Mouse (Mus musculus) intestine, postnatal 0 days (tissue): ENCODE data around the gene Sectm1a. TPM values are rescaled to one million over a fixed set of nuclear protein-coding genes. Genes with fewer than 3 reads are reported as not detected.
"Not testable (repeated sequence)": the region's sequence is repeated elsewhere in the genome, so short reads cannot be mapped to it uniquely, and the experiment has no call there.

ENCODE experiments used
- ATAC-seq: fragments of 200-750 bp; cut with Nextera tagmentation; 2 replicates; pipeline ENCODE4 v1.8.0; 2017; ENCODE audit warnings: mild to moderate bottlenecking, moderate TSS enrichment, moderate library complexity
- H3K27ac ChIP-seq: fragments of 300-500 bp; sonication (generic); 2 replicates; pipeline ENCODE4 v1.5.1; 2014; ENCODE audit warnings: mild to moderate bottlenecking, low read depth, low read length, moderate library complexity
- H3K27me3 ChIP-seq: fragments of 300-500 bp; sonication (generic); replicated peaks from 2 replicates; pipeline ENCODE4 v1.6.1; 2014; ENCODE audit warnings: low read length, mixed read lengths; ENCODE audit not compliant: control insufficient read depth, insufficient read depth
- H3K36me3 ChIP-seq: fragments of 300-500 bp; sonication (generic); 2 replicates; pipeline ENCODE4 v1.6.1; 2014; ENCODE audit warnings: mild to moderate bottlenecking, moderate library complexity; ENCODE audit not compliant: control insufficient read depth, insufficient read depth
- H3K4me1 ChIP-seq: fragments of 300-500 bp; sonication (generic); replicated peaks from 2 replicates; pipeline ENCODE4 v1.6.1; 2014; ENCODE audit warnings: antibody characterized with exemption, low read length, mixed read lengths; ENCODE audit not compliant: control insufficient read depth, insufficient read depth
- H3K4me2 ChIP-seq: fragments of 300-500 bp; sonication (generic); replicated peaks from 2 replicates; pipeline ENCODE4 v1.6.1; 2014; ENCODE audit warnings: low read depth, mild to moderate bottlenecking, moderate library complexity
- H3K4me3 ChIP-seq: fragments of 300-500 bp; sonication (generic); 2 replicates; pipeline ENCODE4 v1.5.1; 2014; ENCODE audit warnings: low read depth, low read length
- H3K9ac ChIP-seq: fragments of 300-500 bp; sonication (generic); 2 replicates; pipeline ENCODE4 v1.6.1; 2014; ENCODE audit warnings: mild to moderate bottlenecking, low read depth, low read length
- H3K9me3 ChIP-seq: fragments of 300-500 bp; sonication (generic); 2 replicates; pipeline ENCODE4 v1.6.1; 2016; ENCODE audit warnings: mixed run types; ENCODE audit not compliant: control insufficient read depth
- CTCF ChIP-seq: sonication (generic); IDR thresholded peaks from 2 replicates; pipeline ENCODE4 v1.5.1; 2016; ENCODE audit warnings: low read depth, mild to moderate bottlenecking, control low read depth, antibody characterized with exemption, moderate library complexity
- WGBS: fragments of 180-500 bp; shearing (Covaris S2); extraction: QIAGEN DNeasy Blood & Tissue Kit; methylation state at CpG from one replicate; pipeline ENCODE4 v1.1.7; 2014; 5-methylcytosine and 5-hydroxymethylcytosine counted together
- polyA plus RNA-seq: library from polyadenylated mRNA; unstranded; fragments of >200 nt; fragmentation: Nextera tagmentation; extraction: Ambion mirVana; gene quantifications from 2 replicates; pipeline ENCODE4 v1.2.1, GENCODE M21; 2015

Gene Sectm1a
- polyA plus RNA-seq, 1 experiment from 2014 or later: 10.0 TPM

DNA sequence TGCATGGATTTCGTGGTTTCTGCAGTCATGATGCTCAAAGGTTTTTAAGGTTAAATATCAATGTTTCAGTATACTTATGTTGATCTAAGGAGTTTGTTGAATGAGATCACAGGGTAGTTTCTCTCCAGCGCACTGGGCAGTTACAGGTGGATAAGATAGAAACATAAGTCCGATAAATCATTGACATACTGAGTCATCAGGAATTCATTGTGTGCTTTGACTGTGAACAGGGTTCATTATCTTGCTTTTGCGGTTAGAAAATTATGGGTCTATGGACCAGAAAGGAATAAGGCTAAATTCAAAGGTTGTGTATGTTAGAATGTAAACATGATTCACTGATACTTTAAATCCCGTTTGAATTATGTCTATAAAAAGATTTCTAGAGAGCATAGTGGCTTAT lies 4.2 kb upstream of the Sectm1a start:
- peak overlapping the region; percentile 33 for H3K4me2 ChIP-seq
- H3K4me3 ChIP-seq: no peak overlapping the region
- 0 out of 2 replicates have a peak overlapping the region, but pooled peaks have one; percentile 8 for H3K9ac ChIP-seq
- peak; percentile 55 for ATAC-seq
- peaks cover 9% of the 10 kb centered on the region; the same call in 1 of the 2 replicates for H3K4me1 ChIP-seq
- WGBS: 27% methylated on average over 5 of the region's 5 CpGs
- H3K36me3 ChIP-seq: no peaks in the 10 kb centered on the region
- H3K27ac ChIP-seq: peak overlapping the region; percentile 86
- no peaks in the 10 kb centered on the region for H3K27me3 ChIP-seq
- no peak for TF ChIP-seq CTCF
- no peaks in the 10 kb centered on the region for H3K9me3 ChIP-seq

DNA sequence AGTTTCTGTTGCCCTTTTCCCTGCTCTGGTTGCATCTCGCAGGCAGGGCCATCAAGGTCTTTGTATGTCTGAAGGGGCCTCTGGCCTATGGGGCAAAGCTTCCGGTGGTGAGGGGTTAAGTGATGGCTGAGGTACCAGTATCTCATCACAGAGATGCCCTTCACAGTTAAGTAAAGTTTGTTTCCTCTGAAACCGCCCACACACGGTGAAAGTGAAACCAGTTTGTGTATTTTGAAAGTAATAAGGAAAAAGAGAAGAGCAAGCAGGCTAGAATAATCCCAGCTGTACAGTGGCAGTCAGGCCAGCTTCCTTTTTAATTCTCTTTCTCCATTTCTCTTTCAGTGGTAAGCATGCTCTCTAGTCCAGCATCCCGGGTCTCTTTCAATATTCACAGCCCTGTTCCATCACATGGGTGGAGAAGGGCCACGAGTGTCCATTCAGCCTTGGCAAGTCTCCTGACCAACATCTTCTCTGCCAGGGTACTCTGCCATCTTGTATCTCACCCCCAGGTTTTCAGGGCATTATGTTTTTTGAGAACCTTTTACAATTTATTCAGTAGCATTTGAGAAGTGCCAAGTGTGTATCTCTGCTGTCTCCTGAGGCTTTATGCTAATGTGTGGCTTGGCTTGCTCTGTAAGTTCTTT lies 2.0 kb upstream of the Sectm1a start:
- H3K27ac ChIP-seq: peak overlapping the region; percentile 68
- H3K9me3 ChIP-seq: no peaks in the 10 kb centered on the region
- no peak for TF ChIP-seq CTCF
- no peak for ATAC-seq
- H3K4me2 ChIP-seq: 0 out of 2 replicates have a peak overlapping the region, but pooled peaks have one; percentile 35
- H3K4me3 ChIP-seq: no peak overlapping the region
- no peaks in the 10 kb centered on the region for H3K27me3 ChIP-seq
- peaks cover 9% of the 10 kb centered on the region; the same call in 1 of the 2 replicates for H3K4me1 ChIP-seq
- H3K36me3 ChIP-seq: no peaks in the 10 kb centered on the region
- H3K9ac ChIP-seq: no peak overlapping the region
- 35% methylated on average over 6 of the region's 6 CpGs for WGBS

DNA sequence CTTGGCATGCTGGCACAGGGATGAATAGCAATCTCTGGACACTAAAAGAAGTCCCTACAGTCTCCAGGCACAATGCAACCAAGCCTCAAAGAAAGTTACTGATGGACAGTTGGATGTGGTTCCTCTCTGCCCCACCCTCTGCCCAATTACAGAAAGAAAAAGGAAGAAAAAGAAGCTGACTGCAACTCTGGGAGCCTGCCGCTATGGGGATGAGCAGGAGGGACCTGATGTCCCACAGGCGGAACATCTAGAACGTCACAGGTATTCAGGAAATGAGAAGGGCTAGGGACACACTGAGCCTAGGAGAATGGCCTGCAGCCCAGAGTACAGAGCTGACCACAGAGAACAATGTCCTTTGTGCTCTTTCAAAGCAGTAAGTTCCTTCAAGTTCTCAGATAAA lies 1.2 kb upstream of the Sectm1a start:
- H3K27ac ChIP-seq: 0 out of 2 replicates have a peak overlapping the region, but pooled peaks have one; percentile 28
- no peak for TF ChIP-seq CTCF

DNA sequence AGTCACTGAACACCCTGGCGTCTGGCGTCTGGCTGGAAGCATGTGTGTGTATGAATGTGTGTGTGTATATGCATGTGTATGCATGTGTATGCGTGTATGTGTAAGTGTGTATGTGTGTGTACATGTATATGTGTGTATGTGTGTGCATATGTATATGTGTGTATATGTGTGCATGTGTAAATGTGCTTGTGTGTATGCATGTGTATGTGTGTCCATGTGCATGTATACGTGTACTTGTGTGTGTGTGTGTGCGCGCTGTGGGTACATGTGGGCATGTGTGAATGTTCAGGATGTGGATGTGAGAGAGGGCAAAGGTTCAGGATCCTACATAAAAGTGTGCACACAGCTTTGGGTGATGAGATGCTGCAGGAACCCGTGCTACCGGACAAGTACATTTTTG lies 690 bp downstream of the Sectm1a start:
- no peaks in the 10 kb centered on the region for H3K9me3 ChIP-seq
- no peak overlapping the region for H3K4me3 ChIP-seq
- ATAC-seq: no peak
- H3K4me1 ChIP-seq: peaks cover 9% of the 10 kb centered on the region; the same call in 1 of the 2 replicates
- no peak for TF ChIP-seq CTCF
- no peaks in the 10 kb centered on the region for H3K36me3 ChIP-seq
- H3K9ac ChIP-seq: no peak overlapping the region
- WGBS: 93% methylated on average over 8 of the region's 8 CpGs
- H3K27ac ChIP-seq: no peak overlapping the region
- no peaks in the 10 kb centered on the region for H3K27me3 ChIP-seq
- H3K4me2 ChIP-seq: no peak overlapping the region

More for the DNA sequence above, 1.2 kb upstream of the Sectm1a start:
- peaks cover 9% of the 10 kb centered on the region; the same call in 1 of the 2 replicates for H3K4me1 ChIP-seq
- no peak overlapping the region for H3K4me2 ChIP-seq
- H3K27me3 ChIP-seq: no peaks in the 10 kb centered on the region
- H3K36me3 ChIP-seq: no peaks in the 10 kb centered on the region
- 80% methylated on average over 3 of the region's 3 CpGs for WGBS
- H3K9ac ChIP-seq: no peak overlapping the region
- no peak overlapping the region for H3K4me3 ChIP-seq
- H3K9me3 ChIP-seq: no peaks in the 10 kb centered on the region
- no peak for ATAC-seq

DNA sequence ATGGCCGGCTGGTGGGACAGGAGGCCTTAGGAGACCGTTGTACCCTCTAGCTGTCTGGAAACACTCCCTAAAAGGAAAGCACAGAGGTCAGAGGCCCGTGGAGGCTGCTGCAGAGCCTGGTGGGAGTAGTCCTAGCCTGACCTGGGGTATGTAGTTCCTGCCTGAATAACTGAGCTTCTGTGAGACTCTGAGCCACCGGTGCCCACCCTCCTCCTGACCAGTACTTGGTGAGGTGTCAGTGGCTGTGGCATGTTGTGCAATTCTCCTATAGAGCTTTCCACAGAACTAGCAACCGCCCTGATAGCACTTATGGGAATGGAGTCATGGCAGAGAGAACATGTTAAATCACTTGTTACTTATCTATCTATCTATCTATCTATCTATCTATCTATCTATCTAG lies 5.4 kb downstream of the Sectm1a start:
- H3K36me3 ChIP-seq: no peaks in the 10 kb centered on the region
- no peaks in the 10 kb centered on the region for H3K27me3 ChIP-seq
- no peak for ATAC-seq
- H3K4me2 ChIP-seq: no peak overlapping the region
- 78% methylated on average over 5 of the region's 5 CpGs for WGBS
- H3K9ac ChIP-seq: no peak overlapping the region
- H3K9me3 ChIP-seq: no peaks in the 10 kb centered on the region
- no peak for TF ChIP-seq CTCF
- no peaks in the 10 kb centered on the region for H3K4me1 ChIP-seq
- H3K27ac ChIP-seq: no peak overlapping the region
- no peak overlapping the region for H3K4me3 ChIP-seq

GRCm38 (mm10) chr11:121069662-121070061 lies 11.4 kb downstream of the Sectm1a start:
- H3K4me1 ChIP-seq, H3K9me3 ChIP-seq, H3K4me3 ChIP-seq, ATAC-seq, H3K27ac ChIP-seq, H3K27me3 ChIP-seq, H3K9ac ChIP-seq, H3K4me2 ChIP-seq, H3K36me3 ChIP-seq: not testable (repeated sequence)
- WGBS: 95% methylated on average over 12 of the region's 16 CpGs

DNA sequence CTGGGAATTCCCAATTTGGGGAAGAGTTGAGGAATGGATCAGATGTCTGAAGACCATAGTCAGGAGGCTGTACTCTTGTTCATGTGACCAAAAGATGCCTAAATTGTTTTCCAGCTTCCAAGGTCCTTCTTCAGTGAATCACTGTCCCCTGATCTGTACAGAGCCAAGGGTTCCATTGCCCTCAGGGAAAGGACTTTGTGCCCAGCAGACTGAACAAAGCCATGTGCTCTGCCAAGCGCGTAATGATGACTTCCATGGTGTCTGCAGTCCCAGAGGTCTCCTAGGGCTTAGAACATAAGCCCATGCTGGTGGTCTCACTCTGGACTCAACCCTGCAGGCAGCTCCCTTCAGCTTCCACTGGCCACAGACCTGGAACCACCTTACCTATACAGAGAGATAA lies 13.1 kb downstream of the Sectm1a start:
- ATAC-seq: no peak
- no peaks in the 10 kb centered on the region for H3K27me3 ChIP-seq
- no peaks in the 10 kb centered on the region; the same call in 1 of the 2 replicates for H3K4me1 ChIP-seq
- H3K9me3 ChIP-seq: no peaks in the 10 kb centered on the region
- no peak overlapping the region for H3K4me3 ChIP-seq
- no peak overlapping the region for H3K9ac ChIP-seq
- peaks cover 7% of the 10 kb centered on the region; the same call in 1 of the 2 replicates for H3K36me3 ChIP-seq
- no peak for TF ChIP-seq CTCF
- no peak overlapping the region for H3K27ac ChIP-seq
- no peak overlapping the region for H3K4me2 ChIP-seq
- WGBS: 95% methylated on average over 2 of the region's 2 CpGs
